Mouse (Mus musculus): ENCODE measurements around the gene Aldh9a1. TPM values are rescaled to one million over a fixed set of nuclear protein-coding genes. Genes with fewer than 3 reads are reported as not detected.

Aldh9a1 gene
- 233 TPM for polyA plus RNA-seq (2014; fragmentation: Illumina TruSeq; extraction: RNeasy Lipid Tissue Mini Kit (QIAGEN cat#74804); ENCODE audit: low read depth, low replicate concordance)

DNA sequence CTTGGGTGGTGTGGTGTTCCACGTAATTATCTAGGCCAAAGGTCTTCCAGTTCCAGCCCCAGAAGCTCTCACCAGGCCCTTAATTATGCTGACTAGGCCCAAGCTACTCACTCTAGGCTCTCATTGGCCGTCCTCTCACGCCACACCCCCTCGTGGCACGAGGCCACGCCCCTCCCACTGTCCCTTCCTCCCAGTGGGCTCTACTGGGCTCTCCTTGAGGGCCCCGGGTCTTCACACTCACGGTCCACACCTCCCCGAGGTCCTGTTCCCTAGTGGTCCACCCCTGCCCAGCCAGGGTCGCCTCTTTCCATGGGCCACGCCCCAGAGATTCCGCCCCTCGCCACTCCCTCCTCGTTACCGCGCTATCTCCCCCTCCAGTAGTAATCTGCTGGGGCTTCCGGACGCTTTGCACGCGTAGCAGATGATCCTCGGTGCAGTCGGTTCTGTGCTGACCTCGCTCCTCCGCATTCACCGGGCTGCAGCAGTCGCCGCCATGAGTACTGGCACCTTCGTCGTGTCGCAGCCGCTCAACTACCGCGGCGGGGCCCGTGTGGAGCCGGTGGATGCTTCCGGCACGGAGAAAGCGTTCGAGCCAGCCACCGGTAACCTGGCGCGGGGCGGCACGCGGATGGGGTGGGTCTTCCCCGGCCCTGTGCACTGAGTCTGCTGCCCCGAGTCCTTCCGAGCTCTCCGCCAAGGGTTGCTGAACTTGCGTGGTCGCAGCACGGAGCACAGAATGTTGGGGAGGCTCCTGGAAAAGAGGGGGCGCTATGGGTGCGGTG, at the start of gene Aldh9a1:
Gene Aldh9a1 (plus strand): TSS at position 177 of the 782 bp plus-strand sequence.

DNA sequence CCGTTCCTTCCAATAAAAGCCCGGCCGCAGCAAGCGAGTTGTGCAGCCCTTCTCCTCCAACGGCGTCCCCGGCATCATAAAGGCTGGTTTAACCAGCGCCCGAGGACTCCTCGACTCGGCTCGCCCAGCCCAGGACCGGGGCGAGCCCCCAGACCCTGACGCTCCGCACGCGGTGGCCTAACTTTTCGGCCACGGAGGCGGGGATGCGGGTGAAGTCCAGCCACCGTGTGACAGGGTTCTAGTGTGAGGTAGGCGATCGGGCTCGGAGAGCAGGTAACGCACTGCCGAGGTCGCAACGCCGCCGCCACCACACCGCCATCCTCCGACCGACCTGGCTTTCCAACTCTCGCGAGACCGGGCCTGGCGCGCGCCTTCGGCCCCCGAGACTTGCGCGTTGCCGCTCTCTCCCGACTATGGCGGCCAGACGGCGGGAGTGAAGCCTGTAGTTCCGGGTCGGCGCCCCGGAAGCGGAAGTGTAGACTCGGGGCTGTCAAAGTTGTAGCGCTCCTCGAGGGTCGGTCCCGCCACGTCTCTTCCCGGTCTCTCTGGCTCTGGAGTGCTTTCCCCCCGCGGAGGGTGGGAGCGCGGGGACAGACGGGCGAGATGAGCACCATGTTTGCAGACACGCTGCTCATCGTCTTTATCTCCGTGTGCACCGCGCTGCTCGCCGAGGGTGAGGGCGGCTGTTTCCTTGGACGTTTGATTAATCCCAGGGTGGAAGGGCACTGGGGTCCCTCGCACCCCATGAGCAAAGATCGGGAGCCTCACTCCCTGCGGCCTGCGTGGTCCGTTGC, 41.3 kb upstream of the Aldh9a1 start, which contains the start of gene Tmco1:
Gene Tmco1 (plus strand): TSS at position 118 of the 794 bp plus-strand sequence.

DNA sequence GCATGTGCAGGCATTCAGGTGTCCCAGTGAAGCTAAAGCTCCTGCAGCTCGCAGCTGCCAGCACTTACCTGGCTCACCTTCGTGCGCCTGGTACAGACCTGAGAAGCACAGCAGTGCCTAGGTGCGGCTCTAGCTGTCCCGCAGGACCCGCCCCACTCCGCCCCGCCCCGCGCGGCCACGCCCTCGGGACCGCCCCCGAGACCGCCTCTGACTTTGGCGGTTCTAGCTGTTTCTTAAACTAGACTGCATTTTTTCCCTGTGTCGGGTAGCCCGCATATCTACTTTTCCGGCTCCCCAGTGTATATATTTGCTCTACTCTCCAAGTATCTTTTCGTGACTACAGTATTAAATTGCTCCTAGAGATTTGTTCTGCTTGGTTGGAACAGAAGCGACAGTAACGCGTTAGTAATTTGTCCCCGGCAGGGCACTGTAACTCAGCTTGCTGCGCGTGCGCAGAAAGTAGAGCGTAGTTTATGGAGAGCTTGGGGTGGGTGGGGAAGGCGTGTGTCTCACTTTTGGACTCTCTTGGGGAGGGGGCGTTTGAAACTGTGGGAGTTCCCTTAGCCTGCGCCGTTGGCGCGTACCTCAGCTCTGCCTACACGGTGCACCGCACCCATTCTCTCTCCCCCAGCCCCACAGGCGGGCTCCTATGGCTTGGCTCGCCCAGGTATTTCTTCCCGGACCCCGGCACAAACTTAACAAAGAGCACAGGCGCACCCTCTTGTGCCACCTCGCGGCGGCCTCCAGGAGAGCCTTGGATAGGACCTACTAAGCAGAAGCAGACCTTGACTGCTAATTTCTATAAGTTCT, 44.1 kb downstream of the Aldh9a1 start, which contains the start of gene Mgst3:
Gene Mgst3 (minus strand): TSS at position 159 of the 810 bp plus-strand sequence.

Other genes starting within 250 kb of the Aldh9a1 start
- gene Uck2, start 64.7 kb upstream of the Aldh9a1 start, polyA plus RNA-seq (2014; fragmentation: Illumina TruSeq; extraction: RNeasy Lipid Tissue Mini Kit (QIAGEN cat#74804); ENCODE audit: low read depth, low replicate concordance): 8.8 TPM
- 707 TPM for gene Tmco1, start 41.6 kb upstream of the Aldh9a1 start, polyA plus RNA-seq (2014; fragmentation: Illumina TruSeq; extraction: RNeasy Lipid Tissue Mini Kit (QIAGEN cat#74804); ENCODE audit: low read depth, low replicate concordance)
- gene Mgst3, start 43.9 kb downstream of the Aldh9a1 start, polyA plus RNA-seq (2014; fragmentation: Illumina TruSeq; extraction: RNeasy Lipid Tissue Mini Kit (QIAGEN cat#74804); ENCODE audit: low read depth, low replicate concordance): 2.4 TPM
- 3.8 TPM for gene Lrrc52, start 116.8 kb downstream of the Aldh9a1 start, polyA plus RNA-seq (2014; fragmentation: Illumina TruSeq; extraction: RNeasy Lipid Tissue Mini Kit (QIAGEN cat#74804); ENCODE audit: low read depth, low replicate concordance)
- gene Rxrg, start 248.4 kb downstream of the Aldh9a1 start, polyA plus RNA-seq (2014; fragmentation: Illumina TruSeq; extraction: RNeasy Lipid Tissue Mini Kit (QIAGEN cat#74804); ENCODE audit: low read depth, low replicate concordance): 0.44 TPM

Measured in kidney, adult 10 weeks (tissue).